Mouse (Mus musculus): ENCODE data around the gene Pspn.

GRCm38 (mm10) chr17:57010911-57011235, 11.1 kb upstream of the Pspn start:
- TF ChIP-seq GATA1 (IDR thresholded peaks at IDR 0.05; ENCODE audit: borderline replicate concordance, low read length) (no peak), CTCF (IDR thresholded peaks at IDR 0.05; ENCODE audit: low read depth, low read length) (no peak)

Data from G1E (cell line).